Mouse (Mus musculus): Measurements from ENCODE around the gene Olfr554. TPM values are rescaled to one million over a fixed set of nuclear protein-coding genes. Genes with fewer than 3 reads are reported as not detected.
"Not testable (repeated sequence)": the region's sequence is repeated elsewhere in the genome, so short reads cannot be mapped to it uniquely, and the experiment has no call there.

Gene Olfr554
- total RNA-seq (2021), result not detected
- long read RNA-seq, experiment 1, result 0 reads
- long read RNA-seq, experiment 2, result 0 reads

DNA sequence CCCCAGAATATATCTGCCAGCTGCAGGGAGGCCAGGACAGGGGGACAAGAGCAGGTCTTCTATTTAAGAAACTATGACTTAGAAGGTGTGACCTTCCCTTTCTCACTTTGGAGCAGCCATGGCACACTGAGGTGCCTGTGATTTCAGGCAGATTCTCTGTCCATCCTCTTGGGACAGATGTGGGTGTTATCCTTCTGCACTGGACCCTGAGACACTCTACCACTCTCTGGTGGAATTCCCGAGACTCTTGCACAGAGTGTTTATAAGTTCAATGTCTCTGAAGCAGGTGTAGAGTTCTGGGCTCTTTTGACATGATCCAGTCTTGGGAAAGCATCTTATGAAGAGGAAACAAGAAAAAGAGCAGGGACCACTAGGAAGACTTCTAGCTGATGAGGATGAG lies at the start of gene Olfr554:
Gene Olfr554 (plus strand): TSS at position 301 of the 400 bp plus-strand sequence.
- intact Hi-C loops (cut with DNase I), result no loop called here
- DNase-seq, result no peak

DNA sequence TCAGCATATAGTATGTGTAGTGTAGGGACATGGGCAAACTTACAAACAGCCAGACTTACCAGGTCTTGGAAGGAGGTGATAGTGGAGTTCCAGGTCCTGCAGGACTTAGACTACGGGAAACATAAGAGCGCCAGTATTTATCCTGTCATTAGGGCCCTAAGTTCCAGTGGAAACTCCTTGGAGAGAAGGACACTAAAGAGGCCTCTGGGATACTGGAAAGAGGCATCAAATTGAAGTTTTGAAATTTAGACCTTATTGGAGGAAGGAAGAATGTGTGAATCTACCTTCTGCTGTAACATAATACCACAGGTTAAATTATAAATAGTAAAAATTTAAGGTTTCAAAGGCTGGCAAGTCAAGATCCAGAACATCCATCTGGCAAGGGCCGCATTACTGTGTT lies 46.4 kb upstream of the Olfr554 start, which contains the start of gene Olfr551:
Gene Olfr551 (minus strand): TSS at position 101 of the 400 bp plus-strand sequence.
- no peak for DNase-seq
- intact Hi-C loops (cut with DNase I), result no loop called here

DNA sequence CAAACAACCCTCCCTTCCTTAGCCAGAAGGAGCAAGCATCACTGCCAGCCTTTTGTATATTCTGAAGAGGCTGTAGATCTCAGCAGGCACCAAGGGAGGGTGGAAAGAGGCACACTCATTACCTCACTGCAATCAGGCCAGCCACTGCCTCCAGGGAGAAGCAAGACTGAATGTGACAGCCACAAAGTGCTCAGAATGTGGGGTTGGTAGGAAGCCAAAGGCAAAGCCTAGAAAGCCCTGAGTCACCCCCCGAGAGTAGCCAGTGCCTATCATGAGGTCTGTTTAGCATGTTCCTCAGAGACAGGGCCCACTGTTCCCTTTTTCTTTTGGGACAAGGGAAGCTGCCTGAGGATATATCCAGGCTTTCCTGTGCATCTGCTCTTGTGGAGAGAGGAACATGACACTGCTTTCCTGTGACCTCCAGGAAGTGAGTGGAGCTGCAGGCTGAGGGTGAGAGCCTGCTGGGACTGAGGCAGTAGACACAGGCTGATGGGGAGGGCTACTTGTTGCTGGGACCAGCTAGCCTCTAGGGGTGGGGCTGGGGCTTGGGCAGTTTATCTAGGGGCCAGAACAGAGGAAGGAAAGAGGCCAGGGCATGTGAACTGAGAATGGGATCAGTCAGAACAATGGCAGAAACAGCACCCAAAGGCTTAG lies 40.7 kb upstream of the Olfr554 start, which contains the start of gene Olfr552:
Gene Olfr552 (plus strand): TSS at position 393 of the 654 bp plus-strand sequence.
- intact Hi-C loops (cut with DNase I), result no loop called here
- no peak for DNase-seq

DNA sequence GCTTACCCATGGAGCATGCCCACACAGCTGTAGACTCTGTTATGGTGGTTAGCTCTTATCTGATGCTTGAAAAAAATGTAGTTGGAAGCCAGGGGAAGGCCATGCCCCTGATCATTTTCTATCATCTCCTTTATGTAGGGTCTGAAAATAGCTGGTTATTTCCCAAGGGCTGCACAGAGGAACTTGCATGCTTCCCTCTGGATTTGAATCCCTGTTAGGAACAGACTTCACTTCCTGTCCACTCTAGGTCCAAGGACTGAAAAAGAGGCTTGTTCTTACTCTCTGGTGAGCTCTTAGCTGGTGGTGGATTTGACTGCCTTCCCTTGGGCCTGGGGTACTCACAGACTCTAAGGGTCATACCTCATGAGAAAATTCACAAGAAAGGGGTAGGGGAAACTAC lies 20.1 kb upstream of the Olfr554 start, which contains the start of gene Olfr553:
Gene Olfr553 (minus strand): TSS at position 101 of the 400 bp plus-strand sequence.
- DNase-seq, result no peak
- intact Hi-C loops (cut with DNase I), result no loop called here

DNA sequence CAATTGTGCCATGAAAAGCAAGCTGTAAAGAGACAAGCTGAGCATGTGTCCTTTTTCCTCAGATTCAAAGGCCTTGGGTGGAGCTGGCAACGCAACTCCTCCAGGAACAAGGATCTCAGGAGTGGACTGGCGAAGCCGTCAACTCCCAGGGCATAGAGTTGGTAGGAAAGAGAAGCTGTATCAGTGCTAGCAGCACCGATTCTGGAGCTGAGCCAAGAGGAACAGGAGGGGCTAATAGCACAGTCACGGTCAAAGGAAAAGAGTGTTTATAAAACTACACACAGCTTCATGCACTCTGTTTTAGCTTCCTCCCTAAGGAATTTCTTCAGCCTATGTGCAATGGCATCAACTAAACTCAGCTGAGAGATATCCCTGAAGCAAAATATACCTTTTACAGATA lies 18.6 kb upstream of the Olfr554 start:
- no peak for DNase-seq
- intact Hi-C loops (cut with DNase I), result no loop called here

DNA sequence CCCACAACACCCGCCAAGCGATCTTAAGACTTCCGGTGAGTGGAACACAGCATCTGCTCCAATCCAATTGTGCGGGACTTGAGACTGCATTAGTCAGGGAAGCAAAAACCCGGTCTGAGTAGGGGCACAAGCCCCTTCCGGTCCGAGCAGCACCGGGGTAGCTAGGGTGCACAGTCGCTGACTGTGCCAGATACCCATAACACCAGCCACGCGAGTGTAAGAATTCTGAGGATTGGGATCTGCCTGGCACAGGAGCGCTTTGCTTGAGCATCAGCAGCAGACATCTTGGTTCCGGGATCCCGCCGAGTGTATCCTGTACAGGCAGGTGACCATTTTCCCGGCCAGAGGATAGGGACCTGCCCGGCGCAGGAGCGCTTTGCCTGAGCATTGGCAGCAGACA lies 17.9 kb upstream of the Olfr554 start:
- intact Hi-C loops (cut with DNase I); DNase-seq: not testable (repeated sequence)

DNA sequence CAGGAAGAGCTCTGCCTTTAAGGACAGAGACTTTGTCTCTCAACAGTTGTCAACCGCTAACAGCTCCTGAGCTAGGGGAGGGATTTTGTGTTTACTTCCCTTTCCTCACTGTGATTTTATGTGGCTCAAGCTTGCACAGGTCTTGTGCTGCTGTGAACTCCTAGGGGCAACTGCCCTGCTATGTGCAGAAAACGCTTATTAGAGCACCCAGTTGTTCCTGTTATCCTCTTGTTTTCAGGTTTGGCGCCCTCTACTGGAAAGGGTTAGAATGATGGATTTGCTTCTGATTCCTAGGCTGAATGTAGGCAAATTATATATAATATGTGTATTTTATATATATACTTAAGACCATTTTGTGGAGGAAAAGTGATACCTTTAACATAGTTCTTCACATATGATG lies 1.6 kb upstream of the Olfr554 start:
- intact Hi-C loops (cut with DNase I), result loop anchor here (1.0 kb wide), 1 partner anchor 123 kb away; no protein-coding TSS in a partner anchor
- DNase-seq, result no peak

DNA sequence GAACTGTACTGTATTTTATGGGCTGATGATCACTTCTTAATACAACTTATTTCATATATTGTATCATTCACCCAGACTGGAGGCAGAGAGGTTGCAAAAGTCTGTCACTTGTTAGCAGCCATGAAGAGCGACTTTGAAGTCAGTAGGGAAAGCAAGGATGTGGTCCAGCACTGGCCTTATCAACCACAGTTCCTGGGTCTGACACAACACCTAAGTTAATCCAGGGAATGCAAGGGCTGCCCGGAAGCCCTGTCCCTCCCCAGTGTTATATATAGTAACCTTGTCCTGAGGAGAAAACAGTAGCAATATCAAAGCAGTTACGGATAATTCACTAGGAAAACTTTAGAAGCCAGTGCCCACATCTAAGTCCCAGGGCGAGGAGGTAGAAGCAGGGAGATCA lies 6.7 kb downstream of the Olfr554 start:
- intact Hi-C loops (cut with DNase I); DNase-seq: not testable (repeated sequence)

DNA sequence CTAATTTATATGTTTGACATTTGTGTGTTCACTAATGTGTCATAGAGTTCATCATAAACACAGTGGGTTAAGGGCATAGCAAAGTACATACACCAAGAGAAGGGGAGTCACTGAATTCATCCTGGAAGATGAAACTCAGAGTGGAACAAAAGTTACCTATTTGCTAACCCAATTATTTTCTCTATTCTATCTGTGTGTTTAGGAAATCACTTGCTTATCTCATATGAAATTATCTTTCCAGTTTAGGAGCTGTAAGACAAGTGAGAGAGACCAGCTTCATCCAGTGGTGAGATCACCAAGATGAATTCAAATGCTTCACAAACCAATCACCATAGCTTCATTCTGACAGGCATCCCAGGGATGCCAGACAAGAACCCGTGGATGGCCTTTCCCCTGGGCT lies 20.3 kb downstream of the Olfr554 start, which contains the start of gene Olfr555:
Gene Olfr555 (plus strand): TSS at position 301 of the 400 bp plus-strand sequence.
- no peak for DNase-seq
- intact Hi-C loops (cut with DNase I), result no loop called here

DNA sequence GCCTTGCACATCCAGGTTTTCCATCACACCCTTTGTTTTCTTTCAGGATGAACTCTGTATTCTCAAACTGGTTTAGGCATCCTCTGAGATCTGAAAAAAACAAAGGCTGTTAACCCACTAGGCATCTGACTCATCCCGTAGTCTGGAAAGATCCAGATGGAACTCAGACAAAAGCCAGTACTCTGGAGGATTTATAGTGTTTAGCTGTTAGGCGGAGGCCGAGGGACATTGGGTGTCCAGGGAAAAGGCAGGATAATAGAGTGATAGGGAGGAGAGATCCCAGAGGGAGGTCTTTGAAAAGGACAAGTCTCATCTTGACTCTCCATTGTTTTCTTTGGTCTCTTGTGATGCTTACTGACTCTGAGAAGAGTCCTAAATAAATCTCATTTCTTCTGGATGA lies 26.4 kb downstream of the Olfr554 start, which contains the start of gene Olfr556:
Gene Olfr556 (plus strand): TSS at position 301 of the 400 bp plus-strand sequence.
- intact Hi-C loops (cut with DNase I), result no loop called here
- no peak for DNase-seq

DNA sequence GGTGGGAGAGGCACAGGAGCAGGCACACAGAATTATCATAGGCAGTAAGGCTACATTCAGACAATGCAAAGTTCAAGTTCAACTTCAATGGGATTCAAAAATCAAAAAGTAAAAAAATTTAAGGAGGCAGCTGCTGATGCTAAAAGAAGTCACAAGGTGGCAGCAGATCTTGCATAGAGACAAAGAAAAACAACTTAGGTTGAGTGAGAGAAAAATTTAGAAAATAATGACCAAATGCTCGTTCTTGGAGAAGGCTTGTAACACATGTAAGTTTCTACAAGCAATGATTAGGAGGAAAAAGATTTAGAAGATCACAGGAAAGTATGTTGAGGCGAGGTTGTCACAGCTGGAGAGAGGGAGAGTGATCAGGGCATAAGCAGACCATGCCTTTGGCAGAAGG lies 27.1 kb downstream of the Olfr554 start:
- intact Hi-C loops (cut with DNase I), result no loop called here
- no peak for DNase-seq

DNA sequence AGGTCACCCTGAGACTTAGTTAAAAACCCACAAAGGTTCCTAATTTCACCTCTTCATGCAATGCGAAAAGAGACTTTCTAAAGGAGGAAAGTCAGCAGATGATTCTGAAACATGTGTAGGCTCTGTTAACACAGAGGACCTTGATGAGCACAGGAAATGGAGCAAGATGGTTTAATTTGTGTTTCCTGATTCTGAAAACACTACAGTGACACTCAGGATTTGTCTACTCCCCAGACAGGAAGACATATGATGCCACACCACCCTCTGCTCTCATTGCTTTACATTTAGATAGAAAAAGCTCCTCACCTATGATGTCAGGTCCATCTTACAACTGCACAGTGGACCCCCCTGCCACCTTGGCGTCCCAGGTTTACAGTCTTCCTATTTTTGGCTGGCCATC lies 38.0 kb downstream of the Olfr554 start:
- intact Hi-C loops (cut with DNase I), result no loop called here
- no peak for DNase-seq

DNA sequence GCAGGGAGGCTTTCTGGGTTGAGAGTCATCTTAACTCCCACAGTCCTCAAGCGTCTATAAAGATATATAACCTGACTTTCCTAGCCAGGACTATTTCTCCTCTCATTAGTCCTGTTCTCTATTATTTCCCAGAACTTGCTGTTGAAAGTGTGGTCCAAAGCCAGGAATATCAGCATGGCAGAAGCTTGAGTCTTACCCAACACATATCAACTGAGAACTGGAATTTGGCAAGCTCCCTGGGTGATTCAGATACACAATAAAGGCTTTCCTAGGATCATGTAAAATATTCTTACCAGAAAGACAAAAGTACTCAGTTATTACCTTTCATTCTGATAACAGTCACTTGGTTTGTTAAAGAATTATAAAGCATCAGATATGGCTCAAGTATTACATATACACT lies 43.7 kb downstream of the Olfr554 start:
- intact Hi-C loops (cut with DNase I), result no loop called here

DNA sequence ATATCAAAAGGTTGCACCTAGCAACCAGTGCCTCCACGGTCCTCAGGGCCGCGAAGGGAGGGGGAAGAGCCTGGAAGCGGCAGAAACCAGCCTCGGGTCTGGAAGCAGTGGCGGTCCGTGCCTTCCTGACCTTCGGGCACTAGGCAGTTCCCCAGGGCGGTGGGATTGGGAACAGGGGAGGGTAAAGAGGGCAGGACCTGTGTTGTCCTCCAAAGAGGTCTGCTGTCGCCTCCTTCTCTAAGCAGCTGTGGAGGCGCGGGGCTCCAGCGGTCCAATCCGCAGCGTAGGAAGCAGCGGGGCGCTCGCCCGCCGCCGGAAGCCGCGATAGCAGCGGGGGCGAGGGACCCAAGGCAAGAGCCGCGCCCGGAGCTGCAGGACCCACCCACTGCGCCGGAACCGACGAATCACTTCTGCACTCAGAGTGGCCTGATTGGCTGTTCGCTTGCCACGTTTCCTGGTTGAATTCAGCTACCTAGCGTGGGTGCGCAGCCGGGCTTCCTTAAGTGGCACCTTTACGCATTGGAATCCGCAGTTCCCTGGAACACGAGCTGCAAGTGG lies 48.8 kb downstream of the Olfr554 start, which contains the start of gene Trim68:
Gene Trim68 (minus strand): TSS at position 384 of the 558 bp plus-strand sequence.
- peak; percentile 78 to 84 for DNase-seq
- intact Hi-C loops (cut with DNase I), result no loop called here

More for the DNA sequence above, 43.7 kb downstream of the Olfr554 start:
- DNase-seq, result no peak

Other genes with a start within 250 kb of the Olfr554 start
- 10 to 100 TPM; 12.9 to 15.1 TPM for gene Rrm1, start 196.7 kb upstream of the Olfr554 start, total RNA-seq (2021)
- gene Olfr543, start 156.8 kb upstream of the Olfr554 start, total RNA-seq (2021), result not detected
- not detected for gene Olfr544, start 150.1 kb upstream of the Olfr554 start, total RNA-seq (2021)
- gene Olfr545, start 138.9 kb upstream of the Olfr554 start, total RNA-seq (2021), result not detected
- not detected for gene Olfr547, start 103.7 kb upstream of the Olfr554 start, total RNA-seq (2021)
- gene Olfr548-ps1, start 97.5 kb upstream of the Olfr554 start, total RNA-seq (2021), result not detected
- gene Olfr549, start 88.6 kb upstream of the Olfr554 start, total RNA-seq (2021), result not detected
- 1 to 10 TPM; 1.7 to 2.8 TPM for gene Trim21, start 72.9 kb upstream of the Olfr554 start, total RNA-seq (2021)
- gene Olfr550, start 67.0 kb upstream of the Olfr554 start, total RNA-seq (2021), result under 1 TPM in 1 of 2 experiments, not detected in 1; 0.08 TPM
- gene Olfr551, start 46.5 kb upstream of the Olfr554 start, total RNA-seq (2021), result not detected
- under 1 TPM in 1 of 2 experiments, not detected in 1; 0.10 TPM for gene Olfr552, start 40.7 kb upstream of the Olfr554 start, total RNA-seq (2021)
- not detected for gene Olfr553, start 20.2 kb upstream of the Olfr554 start, total RNA-seq (2021)
- gene Olfr555, start 20.4 kb downstream of the Olfr554 start, total RNA-seq (2021), result not detected
- gene Olfr556, start 26.5 kb downstream of the Olfr554 start, total RNA-seq (2021), result not detected
- gene Trim68, start 48.9 kb downstream of the Olfr554 start, total RNA-seq (2021), result 1 to 10 TPM; 3.6 to 4.2 TPM
- not detected for gene Olfr557, start 57.5 kb downstream of the Olfr554 start, total RNA-seq (2021)
- 1 to 10 TPM; 1.5 to 1.7 TPM for gene Olfr558, start 63.8 kb downstream of the Olfr554 start, total RNA-seq (2021)
- gene Olfr33, start 80.6 kb downstream of the Olfr554 start, total RNA-seq (2021), result not detected
- gene Olfr559, start 89.1 kb downstream of the Olfr554 start, total RNA-seq (2021), result not detected
- gene Olfr560, start 120.9 kb downstream of the Olfr554 start, total RNA-seq (2021), result under 1 TPM in 1 of 2 experiments, not detected in 1; 0.17 TPM
- gene Olfr78, start 121.0 kb downstream of the Olfr554 start, total RNA-seq (2021), result under 1 TPM; 0.47 to 0.54 TPM
- not detected for gene Olfr561, start 132.8 kb downstream of the Olfr554 start, total RNA-seq (2021)
- gene Olfr564, start 165.0 kb downstream of the Olfr554 start, total RNA-seq (2021), result not detected
- gene Olfr566, start 220.3 kb downstream of the Olfr554 start, total RNA-seq (2021), result not detected
- not detected for gene Olfr568, start 238.7 kb downstream of the Olfr554 start, total RNA-seq (2021)

Data from gastrocnemius, postnatal 36 days (tissue).